Mouse (Mus musculus): ENCODE measurements around the gene Plcb3. TPM values are rescaled to one million over a fixed set of nuclear protein-coding genes. Genes with fewer than 3 reads are reported as not detected.

Plcb3 gene
- polyA plus RNA-seq, 1 experiment from 2014 or later, result 25.0 TPM

GRCm38 (mm10) chr19:7006892-7007593 is 30.8 kb upstream of the Plcb3 start:
- 86% methylated on average over 9 of the region's 9 CpGs for WGBS
- H3K4me3 ChIP-seq (ENCODE audit: low read depth, low read length), result no peak overlapping the region
- no peaks in the 10 kb centered on the region for H3K9me3 ChIP-seq (ENCODE audit: control insufficient read depth, low read length)
- H3K9ac ChIP-seq (ENCODE audit: low read length), result no peak overlapping the region
- H3K27me3 ChIP-seq (ENCODE audit: control insufficient read depth, insufficient read depth, low read length), result no peaks in the 10 kb centered on the region
- H3K4me2 ChIP-seq (ENCODE audit: low read depth), result no peak overlapping the region
- H3K27ac ChIP-seq (ENCODE audit: low read depth, low read length), result no peak overlapping the region
- ATAC-seq (ENCODE audit: insufficient read depth, low FRiP score, low TSS enrichment) (no peak), DNase-seq (ENCODE audit: low spot score) (no peak)
- H3K4me1 ChIP-seq (ENCODE audit: control insufficient read depth, insufficient read depth, low read length), result no peaks in the 10 kb centered on the region
- H3K36me3 ChIP-seq (ENCODE audit: control insufficient read depth, insufficient read depth, low read length), result no peaks in the 10 kb centered on the region

- no peak for DNase-seq (ENCODE audit: low spot score)
- Histone ChIP-seq H3K9me3 (ENCODE audit: control insufficient read depth, low read length) (no peaks in the 10 kb centered on the region), H3K27ac (ENCODE audit: low read depth, low read length) (no peak overlapping the region), H3K27me3 (ENCODE audit: control insufficient read depth, insufficient read depth, low read length) (no peaks in the 10 kb centered on the region), H3K4me1 (ENCODE audit: control insufficient read depth, insufficient read depth, low read length) (peaks cover 16% of the 10 kb centered on the region), H3K4me3 (ENCODE audit: low read depth, low read length) (no peak overlapping the region), H3K9ac (ENCODE audit: low read length) (no peak overlapping the region), H3K36me3 (ENCODE audit: control insufficient read depth, insufficient read depth, low read length) (peaks cover 4% of the 10 kb centered on the region; the same call in 1 of the 2 replicates), H3K4me2 (ENCODE audit: low read depth) (no peak overlapping the region)
- ATAC-seq (ENCODE audit: insufficient read depth, low FRiP score, low TSS enrichment), result no peak
- 94% methylated on average over 19 of the region's 19 CpGs for WGBS
Measured at GRCm38 (mm10) chr19:6999360-7000063, 23.2 kb upstream of the Plcb3 start.

- Histone ChIP-seq H3K4me3 (ENCODE audit: low read depth, low read length) (no peak overlapping the region), H3K9ac (ENCODE audit: low read length) (no peak overlapping the region), H3K9me3 (ENCODE audit: control insufficient read depth, low read length) (no peaks in the 10 kb centered on the region), H3K4me2 (ENCODE audit: low read depth) (no peak overlapping the region), H3K27me3 (ENCODE audit: control insufficient read depth, insufficient read depth, low read length) (no peaks in the 10 kb centered on the region), H3K27ac (ENCODE audit: low read depth, low read length) (no peak overlapping the region), H3K4me1 (ENCODE audit: control insufficient read depth, insufficient read depth, low read length) (peaks cover 19% of the 10 kb centered on the region), H3K36me3 (ENCODE audit: control insufficient read depth, insufficient read depth, low read length) (peaks cover 4% of the 10 kb centered on the region; the same call in 1 of the 2 replicates)
- DNase-seq (ENCODE audit: low spot score) (no peak), ATAC-seq (ENCODE audit: insufficient read depth, low FRiP score, low TSS enrichment) (no peak)
- 80% methylated on average over 9 of the region's 9 CpGs for WGBS
Measured at GRCm38 (mm10) chr19:6997721-6998290, 21.5 kb upstream of the Plcb3 start.

GRCm38 (mm10) chr19:6996006-6996405 is 19.7 kb upstream of the Plcb3 start, which contains the start of the genes Nudt22 and Trpt1:
Gene Nudt22, minus strand, starts transcription at chr19:6996117.
Gene Trpt1, plus strand, starts transcription at chr19:6996131.
- DNase-seq (ENCODE audit: low spot score) (peak; percentile 88), ATAC-seq (ENCODE audit: insufficient read depth, low FRiP score, low TSS enrichment) (peak; percentile 78; the same call in 1 of the 2 replicates)
- Histone ChIP-seq H3K4me3 (ENCODE audit: low read depth, low read length) (peak within 1 kb of the TSS; percentile 41), H3K36me3 (ENCODE audit: control insufficient read depth, insufficient read depth, low read length) (peaks cover 4% of the 10 kb centered on the region; the same call in 1 of the 2 replicates), H3K9me3 (ENCODE audit: control insufficient read depth, low read length) (no peaks in the 10 kb centered on the region), H3K27ac (ENCODE audit: low read depth, low read length) (no peak within 1 kb of the TSS), H3K9ac (ENCODE audit: low read length) (peak within 1 kb of the TSS; percentile 53), H3K27me3 (ENCODE audit: control insufficient read depth, insufficient read depth, low read length) (no peaks in the 10 kb centered on the region), H3K4me1 (ENCODE audit: control insufficient read depth, insufficient read depth, low read length) (peaks cover 22% of the 10 kb centered on the region), H3K4me2 (ENCODE audit: low read depth) (peak within 1 kb of the TSS; percentile 76)
- WGBS, result under 1% methylated on average over 24 of the region's 24 CpGs

- Histone ChIP-seq H3K9ac (ENCODE audit: low read length) (peak overlapping the region; percentile 53), H3K4me3 (ENCODE audit: low read depth, low read length) (peak overlapping the region; percentile 41), H3K9me3 (ENCODE audit: control insufficient read depth, low read length) (no peaks in the 10 kb centered on the region), H3K27ac (ENCODE audit: low read depth, low read length) (no peak overlapping the region), H3K27me3 (ENCODE audit: control insufficient read depth, insufficient read depth, low read length) (no peaks in the 10 kb centered on the region), H3K36me3 (ENCODE audit: control insufficient read depth, insufficient read depth, low read length) (peaks cover 4% of the 10 kb centered on the region; the same call in 1 of the 2 replicates), H3K4me2 (ENCODE audit: low read depth) (peak overlapping the region; percentile 76), H3K4me1 (ENCODE audit: control insufficient read depth, insufficient read depth, low read length) (peaks cover 22% of the 10 kb centered on the region)
- WGBS, result 47% methylated on average over 21 of the region's 21 CpGs
- ATAC-seq (ENCODE audit: insufficient read depth, low FRiP score, low TSS enrichment) (no peak), DNase-seq (ENCODE audit: low spot score) (no peak)
Measured at GRCm38 (mm10) chr19:6995255-6995991, 19.2 kb upstream of the Plcb3 start.

GRCm38 (mm10) chr19:6994489-6994888 is 18.2 kb upstream of the Plcb3 start:
- H3K4me2 ChIP-seq (ENCODE audit: low read depth), result no peak overlapping the region
- no peaks in the 10 kb centered on the region for H3K27me3 ChIP-seq (ENCODE audit: control insufficient read depth, insufficient read depth, low read length)
- DNase-seq (ENCODE audit: low spot score) (no peak), ATAC-seq (ENCODE audit: insufficient read depth, low FRiP score, low TSS enrichment) (no peak)
- peaks cover 4% of the 10 kb centered on the region; the same call in 1 of the 2 replicates for H3K36me3 ChIP-seq (ENCODE audit: control insufficient read depth, insufficient read depth, low read length)
- no peaks in the 10 kb centered on the region for H3K9me3 ChIP-seq (ENCODE audit: control insufficient read depth, low read length)
- no peak overlapping the region for H3K4me3 ChIP-seq (ENCODE audit: low read depth, low read length)
- peaks cover 22% of the 10 kb centered on the region for H3K4me1 ChIP-seq (ENCODE audit: control insufficient read depth, insufficient read depth, low read length)
- no peak overlapping the region for H3K9ac ChIP-seq (ENCODE audit: low read length)
- no peak overlapping the region for H3K27ac ChIP-seq (ENCODE audit: low read depth, low read length)
- WGBS, result 85% methylated on average over 8 of the region's 8 CpGs

GRCm38 (mm10) chr19:6994002-6994401 is 17.7 kb upstream of the Plcb3 start:
- Histone ChIP-seq H3K4me3 (ENCODE audit: low read depth, low read length) (no peak overlapping the region), H3K4me2 (ENCODE audit: low read depth) (no peak overlapping the region), H3K27ac (ENCODE audit: low read depth, low read length) (no peak overlapping the region), H3K27me3 (ENCODE audit: control insufficient read depth, insufficient read depth, low read length) (no peaks in the 10 kb centered on the region), H3K9ac (ENCODE audit: low read length) (no peak overlapping the region), H3K9me3 (ENCODE audit: control insufficient read depth, low read length) (no peaks in the 10 kb centered on the region), H3K4me1 (ENCODE audit: control insufficient read depth, insufficient read depth, low read length) (peaks cover 22% of the 10 kb centered on the region), H3K36me3 (ENCODE audit: control insufficient read depth, insufficient read depth, low read length) (no peaks in the 10 kb centered on the region; the same call in 1 of the 2 replicates)
- no peak for ATAC-seq (ENCODE audit: insufficient read depth, low FRiP score, low TSS enrichment)
- no peak for DNase-seq (ENCODE audit: low spot score)
- 89% methylated on average over 8 of the region's 8 CpGs for WGBS

- no peak; the same call in 1 of the 2 replicates for ATAC-seq (ENCODE audit: insufficient read depth, low FRiP score, low TSS enrichment)
- no peaks in the 10 kb centered on the region for H3K27me3 ChIP-seq (ENCODE audit: control insufficient read depth, insufficient read depth, low read length)
- H3K36me3 ChIP-seq (ENCODE audit: control insufficient read depth, insufficient read depth, low read length), result no peaks in the 10 kb centered on the region
- 58% methylated on average over 14 of the region's 14 CpGs for WGBS
- DNase-seq (ENCODE audit: low spot score), result no peak
- peak overlapping the region; percentile 42; the same call in 1 of the 2 replicates for H3K27ac ChIP-seq (ENCODE audit: low read depth, low read length)
- H3K4me3 ChIP-seq (ENCODE audit: low read depth, low read length), result peak overlapping the region; percentile 46
- H3K4me2 ChIP-seq (ENCODE audit: low read depth), result peak overlapping the region; percentile 71
- H3K9ac ChIP-seq (ENCODE audit: low read length), result peak overlapping the region; percentile 53
- H3K9me3 ChIP-seq (ENCODE audit: control insufficient read depth, low read length), result no peaks in the 10 kb centered on the region
- peaks cover 22% of the 10 kb centered on the region for H3K4me1 ChIP-seq (ENCODE audit: control insufficient read depth, insufficient read depth, low read length)
Measured at GRCm38 (mm10) chr19:6993011-6993770, 16.9 kb upstream of the Plcb3 start.

Data from neural tube, embryonic 11.5 days (tissue).